Mouse (Mus musculus): ENCODE measurements around the gene Accs. TPM values are rescaled to one million over a fixed set of nuclear protein-coding genes. Genes with fewer than 3 reads are reported as not detected.

The Accs gene
- polyA plus RNA-seq, 1 experiment from 2014 or later, result 5.6 TPM

DNA sequence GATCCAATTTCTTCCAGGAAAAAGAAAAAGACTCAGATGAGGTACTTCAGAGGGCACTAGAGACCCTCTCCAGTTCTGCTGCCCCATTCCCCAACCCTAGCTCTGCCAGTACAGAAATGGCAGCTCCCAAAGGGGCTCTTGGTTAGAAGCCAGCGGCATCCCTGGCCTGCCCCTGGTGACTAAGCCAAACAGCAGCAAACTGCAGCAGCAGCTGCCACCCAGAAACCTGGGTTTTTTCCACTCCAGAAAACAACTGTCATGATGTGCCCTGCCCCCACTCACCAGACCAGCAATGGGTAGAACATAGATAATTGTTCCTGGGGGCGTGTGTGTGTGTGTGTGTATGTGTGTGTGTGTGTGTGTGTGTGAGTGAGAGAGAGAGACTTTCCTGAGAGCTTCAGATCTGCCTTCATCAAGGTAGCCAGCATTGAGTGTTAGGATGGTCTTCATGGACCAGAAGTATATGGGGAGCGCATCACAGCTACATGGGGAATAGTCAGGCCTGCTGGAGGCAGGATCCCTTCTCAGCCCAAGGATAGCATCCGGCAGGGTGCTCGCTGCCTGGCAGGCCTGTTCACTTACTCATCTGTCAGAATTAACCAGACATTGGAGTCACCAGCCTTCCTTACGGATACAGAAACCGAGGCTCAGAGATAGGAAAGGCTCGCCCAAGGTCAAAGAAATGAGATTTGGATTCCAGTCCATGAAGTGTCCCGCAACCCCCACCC, 32.1 kb upstream of the Accs start:
- ATAC-seq (ENCODE audit: low FRiP score, low TSS enrichment) (no peak), DNase-seq (no peak)
- H3K27ac ChIP-seq (replicated peaks; ENCODE audit: low read depth, low read length), result no peak overlapping the region
- no peaks in the 10 kb centered on the region for H3K36me3 ChIP-seq (ENCODE audit: control insufficient read depth, insufficient read depth, low read length)
- H3K4me2 ChIP-seq (ENCODE audit: low read length), result no peak overlapping the region
- 91% methylated on average over 9 of the region's 9 CpGs for WGBS
- H3K4me3 ChIP-seq (replicated peaks; ENCODE audit: low read depth, low read length), result no peak overlapping the region
- H3K9me3 ChIP-seq (ENCODE audit: control insufficient read depth, low read length), result no peaks in the 10 kb centered on the region
- H3K4me1 ChIP-seq (ENCODE audit: control insufficient read depth, insufficient read depth, low read length), result 0 out of 2 replicates have a peak, but pooled peaks cover 3% of the 10 kb centered on the region
- no peaks in the 10 kb centered on the region for H3K27me3 ChIP-seq (ENCODE audit: control insufficient read depth, insufficient read depth, low read length)
- H3K9ac ChIP-seq (replicated peaks; ENCODE audit: low read length), result no peak overlapping the region

GRCm38 (mm10) chr2:93880981-93881380, 31.2 kb upstream of the Accs start:
- DNase-seq, result no peak
- WGBS, result 91% methylated on average over 3 of the region's 3 CpGs

GRCm38 (mm10) chr2:93880450-93880849, 30.7 kb upstream of the Accs start:
- WGBS, result 71% methylated on average over 8 of the region's 8 CpGs
- Histone ChIP-seq H3K4me2 (ENCODE audit: low read length) (no peak overlapping the region), H3K9ac (replicated peaks; ENCODE audit: low read length) (no peak overlapping the region), H3K27me3 (ENCODE audit: control insufficient read depth, insufficient read depth, low read length) (no peaks in the 10 kb centered on the region), H3K4me1 (ENCODE audit: control insufficient read depth, insufficient read depth, low read length) (0 out of 2 replicates have a peak, but pooled peaks cover 3% of the 10 kb centered on the region), H3K36me3 (ENCODE audit: control insufficient read depth, insufficient read depth, low read length) (no peaks in the 10 kb centered on the region), H3K27ac (replicated peaks; ENCODE audit: low read depth, low read length) (no peak overlapping the region), H3K4me3 (replicated peaks; ENCODE audit: low read depth, low read length) (no peak overlapping the region), H3K9me3 (ENCODE audit: control insufficient read depth, low read length) (no peaks in the 10 kb centered on the region)
- DNase-seq (no peak), ATAC-seq (ENCODE audit: low FRiP score, low TSS enrichment) (no peak)

More at GRCm38 (mm10) chr2:93880981-93881380, 31.2 kb upstream of the Accs start:
- Histone ChIP-seq H3K9ac (replicated peaks; ENCODE audit: low read length) (no peak overlapping the region), H3K36me3 (ENCODE audit: control insufficient read depth, insufficient read depth, low read length) (no peaks in the 10 kb centered on the region), H3K9me3 (ENCODE audit: control insufficient read depth, low read length) (no peaks in the 10 kb centered on the region), H3K4me2 (ENCODE audit: low read length) (no peak overlapping the region), H3K4me1 (ENCODE audit: control insufficient read depth, insufficient read depth, low read length) (0 out of 2 replicates have a peak, but pooled peaks cover 3% of the 10 kb centered on the region), H3K4me3 (replicated peaks; ENCODE audit: low read depth, low read length) (no peak overlapping the region), H3K27me3 (ENCODE audit: control insufficient read depth, insufficient read depth, low read length) (no peaks in the 10 kb centered on the region), H3K27ac (replicated peaks; ENCODE audit: low read depth, low read length) (no peak overlapping the region)
- no peak for ATAC-seq (ENCODE audit: low FRiP score, low TSS enrichment)

- peaks cover 6% of the 10 kb centered on the region; the same call in 1 of the 2 replicates for H3K4me1 ChIP-seq (ENCODE audit: control insufficient read depth, insufficient read depth, low read length)
- H3K4me3 ChIP-seq (replicated peaks; ENCODE audit: low read depth, low read length), result no peak overlapping the region
- DNase-seq (no peak), ATAC-seq (ENCODE audit: low FRiP score, low TSS enrichment) (no peak)
- H3K36me3 ChIP-seq (ENCODE audit: control insufficient read depth, insufficient read depth, low read length), result no peaks in the 10 kb centered on the region
- H3K27me3 ChIP-seq (ENCODE audit: control insufficient read depth, insufficient read depth, low read length), result no peaks in the 10 kb centered on the region
- no peak overlapping the region for H3K9ac ChIP-seq (replicated peaks; ENCODE audit: low read length)
- 79% methylated on average over 5 of the region's 5 CpGs for WGBS
- no peak overlapping the region for H3K4me2 ChIP-seq (ENCODE audit: low read length)
- no peaks in the 10 kb centered on the region for H3K9me3 ChIP-seq (ENCODE audit: control insufficient read depth, low read length)
- no peak overlapping the region for H3K27ac ChIP-seq (replicated peaks; ENCODE audit: low read depth, low read length)
These were observed 27.3 kb upstream of the Accs start for GRCm38 (mm10) chr2:93877005-93877404.

GRCm38 (mm10) chr2:93874606-93875005, 24.9 kb upstream of the Accs start:
- ATAC-seq (ENCODE audit: low FRiP score, low TSS enrichment) (no peak), DNase-seq (no peak)
- Histone ChIP-seq H3K4me1 (ENCODE audit: control insufficient read depth, insufficient read depth, low read length) (peaks cover 6% of the 10 kb centered on the region; the same call in 1 of the 2 replicates), H3K27me3 (ENCODE audit: control insufficient read depth, insufficient read depth, low read length) (no peaks in the 10 kb centered on the region), H3K9ac (replicated peaks; ENCODE audit: low read length) (no peak overlapping the region), H3K36me3 (ENCODE audit: control insufficient read depth, insufficient read depth, low read length) (no peaks in the 10 kb centered on the region), H3K4me2 (ENCODE audit: low read length) (no peak overlapping the region), H3K4me3 (replicated peaks; ENCODE audit: low read depth, low read length) (no peak overlapping the region), H3K9me3 (ENCODE audit: control insufficient read depth, low read length) (no peaks in the 10 kb centered on the region), H3K27ac (replicated peaks; ENCODE audit: low read depth, low read length) (no peak overlapping the region)
- WGBS, result 85% methylated on average over 3 of the region's 3 CpGs

GRCm38 (mm10) chr2:93874227-93874514, 24.4 kb upstream of the Accs start:
- Histone ChIP-seq H3K27me3 (ENCODE audit: control insufficient read depth, insufficient read depth, low read length) (no peaks in the 10 kb centered on the region), H3K4me1 (ENCODE audit: control insufficient read depth, insufficient read depth, low read length) (peaks cover 6% of the 10 kb centered on the region; the same call in 1 of the 2 replicates), H3K36me3 (ENCODE audit: control insufficient read depth, insufficient read depth, low read length) (no peaks in the 10 kb centered on the region), H3K4me2 (ENCODE audit: low read length) (no peak overlapping the region), H3K9ac (replicated peaks; ENCODE audit: low read length) (no peak overlapping the region), H3K9me3 (ENCODE audit: control insufficient read depth, low read length) (no peaks in the 10 kb centered on the region), H3K4me3 (replicated peaks; ENCODE audit: low read depth, low read length) (no peak overlapping the region), H3K27ac (replicated peaks; ENCODE audit: low read depth, low read length) (no peak overlapping the region)
- no peak for ATAC-seq (ENCODE audit: low FRiP score, low TSS enrichment)
- no peak for DNase-seq
- WGBS, result 33% methylated on average over 2 of the region's 2 CpGs

DNA sequence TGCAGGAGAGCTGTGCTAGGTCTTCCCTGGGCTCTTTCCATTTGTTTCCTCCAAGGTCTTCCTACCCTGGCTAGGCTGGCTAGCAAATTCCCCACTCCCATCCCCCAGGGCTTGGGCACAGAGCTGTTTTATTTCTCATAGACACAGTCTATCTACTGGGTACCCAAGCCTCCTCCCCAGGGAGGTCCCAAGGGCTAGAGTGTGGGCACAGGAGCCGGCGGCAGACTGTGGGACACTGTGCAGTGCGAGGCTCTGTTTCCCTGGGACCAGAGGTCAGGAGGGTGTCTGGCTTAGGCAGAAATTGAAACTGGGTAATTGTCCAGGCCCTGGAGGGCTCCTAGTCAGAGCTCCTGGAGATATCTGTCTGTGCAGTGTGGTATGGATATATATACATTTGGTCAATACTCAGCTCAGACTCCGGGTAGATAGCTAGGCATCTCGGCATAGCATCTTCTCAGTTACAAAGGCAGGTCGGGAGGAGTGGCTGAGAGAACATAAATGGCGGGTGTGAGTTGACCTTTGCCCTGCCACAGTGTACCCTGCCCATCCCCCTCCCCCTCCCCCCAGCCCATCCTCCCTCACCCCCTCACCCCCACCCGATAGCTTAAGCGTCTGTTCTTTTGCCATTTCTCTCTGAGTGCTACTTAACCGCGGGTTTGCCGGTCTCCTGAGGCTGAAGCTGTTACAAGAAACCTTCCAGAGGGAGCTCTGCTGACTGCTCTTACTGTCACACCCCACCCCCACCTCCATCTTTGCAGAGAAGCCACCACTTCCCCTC, 23.9 kb upstream of the Accs start:
- Histone ChIP-seq H3K36me3 (ENCODE audit: control insufficient read depth, insufficient read depth, low read length) (no peaks in the 10 kb centered on the region), H3K27ac (replicated peaks; ENCODE audit: low read depth, low read length) (no peak overlapping the region), H3K27me3 (ENCODE audit: control insufficient read depth, insufficient read depth, low read length) (no peaks in the 10 kb centered on the region), H3K4me2 (ENCODE audit: low read length) (no peak overlapping the region), H3K4me3 (replicated peaks; ENCODE audit: low read depth, low read length) (no peak overlapping the region), H3K9me3 (ENCODE audit: control insufficient read depth, low read length) (no peaks in the 10 kb centered on the region), H3K4me1 (ENCODE audit: control insufficient read depth, insufficient read depth, low read length) (peaks cover 6% of the 10 kb centered on the region; the same call in 1 of the 2 replicates), H3K9ac (replicated peaks; ENCODE audit: low read length) (no peak overlapping the region)
- DNase-seq, result peak; percentile 20
- 25% methylated on average over 12 of the region's 12 CpGs for WGBS
- ATAC-seq (ENCODE audit: low FRiP score, low TSS enrichment), result no peak

DNA sequence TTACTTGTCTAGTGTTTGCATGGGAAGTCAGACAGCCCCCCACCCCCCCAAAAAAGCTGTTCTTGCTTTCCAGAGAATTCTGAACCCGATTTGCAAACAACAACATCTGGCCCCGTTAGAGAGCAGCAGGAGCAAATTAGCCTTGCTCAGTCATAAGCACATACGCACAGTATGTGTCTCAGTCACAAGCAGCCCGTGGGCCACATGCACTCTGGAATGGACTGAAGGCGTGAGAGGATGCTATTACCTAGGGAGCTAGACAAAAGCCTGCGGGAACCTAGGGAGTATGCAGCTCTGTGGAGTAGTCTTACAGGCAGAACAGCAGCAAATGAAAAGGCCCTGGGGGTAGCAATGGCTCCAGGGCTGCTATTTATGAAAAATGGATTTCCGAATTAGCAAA, 22.5 kb upstream of the Accs start:
- Histone ChIP-seq H3K4me2 (ENCODE audit: low read length) (no peak overlapping the region), H3K9ac (replicated peaks; ENCODE audit: low read length) (no peak overlapping the region), H3K9me3 (ENCODE audit: control insufficient read depth, low read length) (no peaks in the 10 kb centered on the region), H3K4me1 (ENCODE audit: control insufficient read depth, insufficient read depth, low read length) (peaks cover 6% of the 10 kb centered on the region; the same call in 1 of the 2 replicates), H3K27ac (replicated peaks; ENCODE audit: low read depth, low read length) (no peak overlapping the region), H3K4me3 (replicated peaks; ENCODE audit: low read depth, low read length) (no peak overlapping the region), H3K36me3 (ENCODE audit: control insufficient read depth, insufficient read depth, low read length) (no peaks in the 10 kb centered on the region), H3K27me3 (ENCODE audit: control insufficient read depth, insufficient read depth, low read length) (no peaks in the 10 kb centered on the region)
- peak; percentile 24 for DNase-seq
- no peak for ATAC-seq (ENCODE audit: low FRiP score, low TSS enrichment)
- 66% methylated on average over 7 of the region's 7 CpGs for WGBS

Data from midbrain, embryonic 14.5 days (tissue).